Mouse (Mus musculus) retina, embryonic 14.5 days (tissue): Measurements from ENCODE around the gene Pou5f1.
"Not testable (repeated sequence)": the region's sequence is repeated elsewhere in the genome, so short reads cannot be mapped to it uniquely, and the experiment has no call there.

Experiments used
- DNase-seq: peaks from one replicate; pipeline ENCODE4 v3.0.0-alpha.2; 2015; ENCODE audit warnings: low spot score

Pou5f1 gene

DNA sequence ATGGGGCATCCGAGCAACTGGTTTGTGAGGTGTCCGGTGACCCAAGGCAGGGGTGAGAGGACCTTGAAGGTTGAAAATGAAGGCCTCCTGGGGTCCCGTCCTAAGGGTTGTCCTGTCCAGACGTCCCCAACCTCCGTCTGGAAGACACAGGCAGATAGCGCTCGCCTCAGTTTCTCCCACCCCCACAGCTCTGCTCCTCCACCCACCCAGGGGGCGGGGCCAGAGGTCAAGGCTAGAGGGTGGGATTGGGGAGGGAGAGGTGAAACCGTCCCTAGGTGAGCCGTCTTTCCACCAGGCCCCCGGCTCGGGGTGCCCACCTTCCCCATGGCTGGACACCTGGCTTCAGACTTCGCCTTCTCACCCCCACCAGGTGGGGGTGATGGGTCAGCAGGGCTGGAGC, at the start of gene Pou5f1:
Gene Pou5f1, plus strand, starts transcription at position 243 of the 400 bp plus-strand sequence.
- DNase-seq, result no peak

- DNase-seq, result not testable (repeated sequence)
Measured at GRCm38 (mm10) chr17:35458247-35458646, 47.6 kb upstream of the Pou5f1 start.

GRCm38 (mm10) chr17:35460513-35461341, 45.1 kb upstream of the Pou5f1 start:
- DNase-seq, result not testable (repeated sequence)

DNA sequence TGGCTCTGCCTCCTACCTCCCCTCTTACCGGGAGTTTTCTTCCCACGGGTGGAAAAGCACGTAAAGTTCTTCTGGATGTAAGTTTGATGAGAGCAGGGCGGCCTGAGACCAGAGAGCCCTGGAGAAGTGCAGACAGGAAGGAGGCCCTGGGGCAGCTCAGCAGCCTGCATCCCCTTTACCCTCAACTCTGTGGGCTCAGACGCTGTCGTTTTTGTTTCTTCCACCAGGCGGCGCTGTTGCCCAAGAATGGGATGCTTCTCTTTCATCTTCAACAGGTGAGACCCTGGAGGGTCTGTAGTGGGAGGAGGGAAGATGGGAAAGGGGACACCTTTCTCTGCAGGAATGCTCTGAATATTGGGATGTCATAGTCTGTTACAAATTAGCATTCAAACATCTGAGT, 40.2 kb upstream of the Pou5f1 start:
- DNase-seq, result not testable (repeated sequence)

DNA sequence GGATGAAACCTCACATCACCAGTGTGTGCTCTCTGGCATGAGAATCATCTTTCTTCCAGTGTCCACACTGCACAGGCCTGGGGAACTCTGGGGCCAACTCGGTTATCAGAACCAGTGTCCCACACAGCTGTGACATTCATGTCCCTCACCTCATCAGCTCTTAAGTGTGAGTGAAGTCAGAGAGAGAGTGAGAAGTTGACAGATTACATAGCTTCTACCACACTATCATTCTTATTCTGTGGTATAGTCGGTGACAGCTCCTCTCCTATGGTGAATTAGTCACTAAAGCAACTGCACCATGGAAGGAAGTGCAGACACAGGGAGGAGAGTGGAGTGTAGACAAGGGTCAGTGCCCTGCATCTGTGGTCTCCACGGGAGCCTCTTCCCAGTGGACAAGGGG, 36.9 kb upstream of the Pou5f1 start:
- not testable (repeated sequence) for DNase-seq

DNA sequence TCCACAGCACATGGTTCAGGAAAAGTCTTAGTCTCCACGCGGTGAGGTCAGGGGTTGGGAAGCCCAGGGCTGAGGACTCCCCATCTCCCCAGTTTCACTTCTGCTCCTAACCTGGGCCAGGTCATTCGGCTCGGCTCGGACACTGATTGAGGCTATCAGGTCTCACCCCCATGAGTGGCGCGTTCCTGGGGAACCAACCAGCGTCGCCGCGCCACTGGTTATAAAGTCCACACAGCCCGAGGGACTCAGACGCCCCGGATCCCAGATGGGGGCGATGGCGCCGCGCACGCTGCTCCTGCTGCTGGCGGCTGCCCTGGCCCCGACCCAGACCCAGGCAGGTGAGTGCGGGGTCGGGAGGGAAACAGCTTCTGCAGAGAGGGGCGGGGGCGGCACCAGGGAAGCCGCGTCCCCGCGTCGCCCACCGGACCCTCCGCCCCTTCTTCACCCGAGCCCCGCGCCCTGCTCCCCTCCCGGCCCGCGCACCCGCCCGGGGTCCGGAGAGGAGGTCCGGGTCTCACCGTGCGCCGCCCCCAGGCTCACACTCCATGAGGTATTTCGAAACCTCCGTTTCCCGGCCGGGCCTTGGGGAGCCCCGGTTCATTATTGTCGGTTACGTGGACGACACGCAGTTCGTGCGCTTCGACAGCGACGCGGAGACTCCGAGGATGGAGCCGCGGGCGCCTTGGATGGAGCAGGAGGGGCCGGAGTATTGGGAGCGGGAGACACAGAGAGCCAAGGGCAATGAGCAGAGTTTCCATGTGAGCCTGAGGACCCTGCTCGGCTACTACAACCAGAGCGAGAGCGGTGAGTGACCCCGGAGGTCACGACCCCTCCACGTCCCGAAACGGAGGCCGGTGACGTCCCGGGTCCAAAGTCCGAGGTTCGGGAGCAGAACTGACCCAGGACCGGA, 35.7 kb upstream of the Pou5f1 start, which contains the start of gene H2-Q10:
Gene H2-Q10, plus strand, starts transcription at position 248 of the 910 bp plus-strand sequence.
- peak; percentile 39 for DNase-seq

- peak; percentile 83 for DNase-seq
Measured at GRCm38 (mm10) chr17:35484066-35484465, 21.8 kb upstream of the Pou5f1 start.

GRCm38 (mm10) chr17:35485702-35486101, 20.1 kb upstream of the Pou5f1 start:
- DNase-seq, result no peak

DNA sequence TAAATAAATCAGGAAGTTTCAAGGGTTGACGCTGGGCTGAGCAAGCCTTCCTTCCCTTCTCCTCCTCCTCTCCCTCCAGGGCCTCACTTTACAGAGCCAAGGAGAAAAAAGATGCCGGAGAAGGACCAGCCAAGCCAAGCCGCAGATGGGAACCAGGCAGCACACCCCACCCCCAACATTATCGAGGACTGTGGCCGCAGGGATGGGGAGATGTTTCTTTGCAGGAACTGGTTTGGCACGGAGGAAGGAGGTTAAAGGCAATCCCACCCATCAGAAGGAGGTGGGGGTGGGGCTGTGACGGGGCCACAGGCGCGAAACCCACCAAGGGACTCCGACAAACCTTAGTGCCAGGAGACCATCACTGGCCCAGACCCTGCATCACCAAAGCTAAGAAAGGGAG, 19.1 kb upstream of the Pou5f1 start:
- DNase-seq, result no peak

GRCm38 (mm10) chr17:35488041-35488440, 17.8 kb upstream of the Pou5f1 start:
- DNase-seq, result no peak

GRCm38 (mm10) chr17:35490320-35490719, 15.5 kb upstream of the Pou5f1 start:
- no peak for DNase-seq

DNA sequence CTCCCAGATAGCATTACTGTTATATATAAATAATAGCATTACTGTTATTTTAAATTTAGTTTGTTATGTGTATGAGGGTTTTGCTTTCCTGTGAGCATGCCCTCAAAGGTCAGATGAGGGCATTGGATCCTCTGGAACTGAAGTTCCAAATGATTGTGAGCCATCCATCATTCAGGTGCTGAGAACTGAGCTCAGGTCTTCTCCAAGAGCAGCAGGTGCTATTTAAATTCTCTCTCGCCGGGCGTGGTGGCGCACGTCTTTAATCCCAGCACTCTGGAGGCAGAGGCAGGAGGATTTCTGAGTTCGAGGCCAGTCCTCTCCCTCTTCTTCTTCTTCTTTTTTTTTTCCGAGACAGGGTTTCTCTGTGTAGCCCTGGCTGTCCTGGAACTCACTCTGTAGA, 8.7 kb upstream of the Pou5f1 start:
- DNase-seq, result no peak

- no peak for DNase-seq
Measured at GRCm38 (mm10) chr17:35502226-35502625, 3.6 kb upstream of the Pou5f1 start.

- DNase-seq, result no peak
Measured at GRCm38 (mm10) chr17:35502762-35503161, 3.1 kb upstream of the Pou5f1 start.

- no peak for DNase-seq
Measured at GRCm38 (mm10) chr17:35503849-35504248, 2.0 kb upstream of the Pou5f1 start.

GRCm38 (mm10) chr17:35504628-35505481, 963 bp upstream of the Pou5f1 start:
- no peak for DNase-seq

DNA sequence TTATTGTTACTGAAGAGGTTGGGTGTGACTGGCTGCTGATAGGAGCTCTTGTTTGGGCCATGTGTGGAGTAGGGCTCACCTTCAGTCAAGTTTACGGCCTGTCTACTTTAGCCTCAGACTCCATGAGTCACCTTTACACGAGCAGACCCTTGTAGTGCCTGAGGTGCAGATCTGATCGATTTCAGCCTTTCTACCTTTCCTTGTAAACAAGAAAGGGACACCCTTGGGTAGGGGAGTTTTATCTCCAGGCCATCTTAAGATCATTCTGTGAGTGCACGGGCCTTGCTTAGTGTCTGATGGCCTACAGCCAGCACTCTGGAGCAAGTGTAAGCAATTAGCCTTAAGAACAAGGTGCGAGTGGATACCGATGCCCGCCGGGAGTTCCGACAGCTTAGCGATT, 1.1 kb downstream of the Pou5f1 start:
- DNase-seq, result no peak

DNA sequence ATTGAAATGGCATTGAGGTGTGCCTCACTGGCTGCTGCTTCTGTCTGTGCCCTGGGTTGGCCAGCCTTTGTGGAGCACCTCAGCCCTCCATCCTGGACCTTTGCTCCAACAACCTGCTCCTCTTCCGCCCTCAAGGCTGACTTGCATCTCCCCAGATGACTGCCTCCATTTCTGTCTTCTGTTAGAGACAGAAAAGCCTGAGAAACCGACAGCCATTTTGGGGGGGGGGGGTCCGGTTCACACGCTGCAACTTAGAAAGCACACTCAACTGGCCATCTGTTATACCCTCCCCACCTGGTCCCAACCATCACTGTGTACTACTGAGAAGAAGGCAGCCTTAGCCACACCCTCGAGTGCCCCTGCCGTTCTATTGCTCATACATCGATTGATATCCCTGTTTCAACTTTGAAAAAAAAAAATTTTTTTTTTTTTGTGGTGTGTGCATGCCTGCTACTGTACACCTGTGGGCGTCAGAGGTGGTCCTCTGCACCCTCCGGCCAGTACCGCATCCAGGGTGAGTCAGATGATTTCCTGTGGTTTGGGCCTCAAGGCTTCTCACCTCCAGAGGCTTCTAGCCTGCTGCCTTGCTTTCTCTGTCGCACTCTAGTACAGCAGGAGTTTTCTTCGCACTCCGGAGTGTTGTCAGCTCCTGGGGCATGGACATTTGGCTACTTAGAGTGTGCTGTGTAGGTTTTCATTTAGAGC, 1.9 kb downstream of the Pou5f1 start:
- no peak for DNase-seq

GRCm38 (mm10) chr17:35508279-35508678, 2.5 kb downstream of the Pou5f1 start:
- not testable (repeated sequence) for DNase-seq

- peak; percentile 61 for DNase-seq
Measured at GRCm38 (mm10) chr17:35509284-35509683, 3.5 kb downstream of the Pou5f1 start.
